Mouse (Mus musculus): ENCODE measurements around the gene Entpd3. TPM values are rescaled to one million over a fixed set of nuclear protein-coding genes. Genes with fewer than 3 reads are reported as not detected.

The Entpd3 gene
- polyA plus RNA-seq, 1 experiment: 0.64 TPM

- H3K36me3 ChIP-seq (ENCODE audit: control insufficient read depth, insufficient read depth, low read length): no peaks in the 10 kb centered on the region
- H3K27me3 ChIP-seq (replicated peaks; ENCODE audit: control insufficient read depth, insufficient read depth, low read length): no peaks in the 10 kb centered on the region
- H3K4me3 ChIP-seq (ENCODE audit: insufficient read depth, low read depth, low read length): no peak overlapping the region
- TF ChIP-seq CTCF (conservative IDR thresholded peaks at IDR 0.05; ENCODE audit: insufficient read depth, insufficient read length, low read depth, low read length) (no peak), POLR2A (IDR thresholded peaks at IDR 0.05; ENCODE audit: low read depth, low read length) (no peak)
- DNase-seq: no peak
- no peaks in the 10 kb centered on the region; the same call in 1 of the 2 replicates for H3K4me1 ChIP-seq (ENCODE audit: control insufficient read depth, insufficient read depth, low read length)
- 38% methylated on average over 6 of the region's 6 CpGs for WGBS
- no peak overlapping the region for H3K27ac ChIP-seq (ENCODE audit: insufficient read depth, low read depth, low read length)
These were observed 39.1 kb downstream of the Entpd3 start for GRCm38 (mm10) chr9:120578701-120579100.

- TF ChIP-seq CTCF (conservative IDR thresholded peaks at IDR 0.05; ENCODE audit: insufficient read depth, insufficient read length, low read depth, low read length) (no peak), POLR2A (IDR thresholded peaks at IDR 0.05; ENCODE audit: low read depth, low read length) (no peak)
- DNase-seq: no peak
- no peak overlapping the region for H3K27ac ChIP-seq (ENCODE audit: insufficient read depth, low read depth, low read length)
- no peaks in the 10 kb centered on the region; the same call in 1 of the 2 replicates for H3K4me1 ChIP-seq (ENCODE audit: control insufficient read depth, insufficient read depth, low read length)
- no peaks in the 10 kb centered on the region for H3K36me3 ChIP-seq (ENCODE audit: control insufficient read depth, insufficient read depth, low read length)
- 78% methylated on average over 7 of the region's 7 CpGs for WGBS
- no peaks in the 10 kb centered on the region for H3K27me3 ChIP-seq (replicated peaks; ENCODE audit: control insufficient read depth, insufficient read depth, low read length)
- H3K4me3 ChIP-seq (ENCODE audit: insufficient read depth, low read depth, low read length): no peak overlapping the region
These were observed 40.2 kb downstream of the Entpd3 start for GRCm38 (mm10) chr9:120579808-120580207.

- no peak for TF ChIP-seq CTCF (conservative IDR thresholded peaks at IDR 0.05; ENCODE audit: insufficient read depth, insufficient read length, low read depth, low read length)
- no peak for TF ChIP-seq POLR2A (IDR thresholded peaks at IDR 0.05; ENCODE audit: low read depth, low read length)
- peak; percentile 65 for DNase-seq
- H3K4me3 ChIP-seq (ENCODE audit: insufficient read depth, low read depth, low read length): peak overlapping the region; percentile 48
- 24% methylated on average over 21 of the region's 21 CpGs for WGBS
- no peaks in the 10 kb centered on the region; the same call in 1 of the 2 replicates for H3K4me1 ChIP-seq (ENCODE audit: control insufficient read depth, insufficient read depth, low read length)
- H3K27me3 ChIP-seq (replicated peaks; ENCODE audit: control insufficient read depth, insufficient read depth, low read length): no peaks in the 10 kb centered on the region
- H3K36me3 ChIP-seq (ENCODE audit: control insufficient read depth, insufficient read depth, low read length): no peaks in the 10 kb centered on the region
- peak overlapping the region; percentile 26; the same call in 1 of the 2 replicates for H3K27ac ChIP-seq (ENCODE audit: insufficient read depth, low read depth, low read length)
These were observed 42.5 kb downstream of the Entpd3 start for GRCm38 (mm10) chr9:120581941-120582618.

- Histone ChIP-seq H3K36me3 (ENCODE audit: control insufficient read depth, insufficient read depth, low read length) (no peaks in the 10 kb centered on the region), H3K4me1 (ENCODE audit: control insufficient read depth, insufficient read depth, low read length) (no peaks in the 10 kb centered on the region; the same call in 1 of the 2 replicates), H3K27ac (ENCODE audit: insufficient read depth, low read depth, low read length) (peak overlapping the region; percentile 26; the same call in 1 of the 2 replicates), H3K4me3 (ENCODE audit: insufficient read depth, low read depth, low read length) (peak overlapping the region; percentile 48), H3K27me3 (replicated peaks; ENCODE audit: control insufficient read depth, insufficient read depth, low read length) (no peaks in the 10 kb centered on the region)
- DNase-seq: peak; percentile 94
- TF ChIP-seq POLR2A (IDR thresholded peaks at IDR 0.05; ENCODE audit: low read depth, low read length) (peak; percentile 38), CTCF (conservative IDR thresholded peaks at IDR 0.05; ENCODE audit: insufficient read depth, insufficient read length, low read depth, low read length) (peak; percentile 96)
- 4% methylated on average over 28 of the region's 28 CpGs for WGBS
These were observed 43.1 kb downstream of the Entpd3 start for GRCm38 (mm10) chr9:120582619-120583308.

GRCm38 (mm10) chr9:120583314-120583713 lies 43.7 kb downstream of the Entpd3 start:
- no peak for DNase-seq
- H3K27ac ChIP-seq (ENCODE audit: insufficient read depth, low read depth, low read length): no peak overlapping the region
- 87% methylated on average over 3 of the region's 3 CpGs for WGBS
- no peaks in the 10 kb centered on the region; the same call in 1 of the 2 replicates for H3K4me1 ChIP-seq (ENCODE audit: control insufficient read depth, insufficient read depth, low read length)
- TF ChIP-seq POLR2A (IDR thresholded peaks at IDR 0.05; ENCODE audit: low read depth, low read length): no peak
- no peak for TF ChIP-seq CTCF (conservative IDR thresholded peaks at IDR 0.05; ENCODE audit: insufficient read depth, insufficient read length, low read depth, low read length)
- no peaks in the 10 kb centered on the region for H3K36me3 ChIP-seq (ENCODE audit: control insufficient read depth, insufficient read depth, low read length)
- H3K4me3 ChIP-seq (ENCODE audit: insufficient read depth, low read depth, low read length): no peak overlapping the region
- H3K27me3 ChIP-seq (replicated peaks; ENCODE audit: control insufficient read depth, insufficient read depth, low read length): no peaks in the 10 kb centered on the region

- Histone ChIP-seq H3K27me3 (replicated peaks; ENCODE audit: control insufficient read depth, insufficient read depth, low read length) (no peaks in the 10 kb centered on the region), H3K4me1 (ENCODE audit: control insufficient read depth, insufficient read depth, low read length) (no peaks in the 10 kb centered on the region; the same call in 1 of the 2 replicates), H3K27ac (ENCODE audit: insufficient read depth, low read depth, low read length) (no peak overlapping the region), H3K36me3 (ENCODE audit: control insufficient read depth, insufficient read depth, low read length) (no peaks in the 10 kb centered on the region), H3K4me3 (ENCODE audit: insufficient read depth, low read depth, low read length) (no peak overlapping the region)
- WGBS: 4% methylated on average over 3 of the region's 3 CpGs
- peak; percentile 82 for DNase-seq
- TF ChIP-seq POLR2A (IDR thresholded peaks at IDR 0.05; ENCODE audit: low read depth, low read length): no peak
- peak; percentile 85 for TF ChIP-seq CTCF (conservative IDR thresholded peaks at IDR 0.05; ENCODE audit: insufficient read depth, insufficient read length, low read depth, low read length)
These were observed 46.9 kb downstream of the Entpd3 start for GRCm38 (mm10) chr9:120586546-120586945.

- DNase-seq: peak; percentile 82
- H3K27ac ChIP-seq (ENCODE audit: insufficient read depth, low read depth, low read length): no peak overlapping the region
- H3K4me1 ChIP-seq (ENCODE audit: control insufficient read depth, insufficient read depth, low read length): no peaks in the 10 kb centered on the region
- no peak overlapping the region for H3K4me3 ChIP-seq (ENCODE audit: insufficient read depth, low read depth, low read length)
- no peaks in the 10 kb centered on the region for H3K36me3 ChIP-seq (ENCODE audit: control insufficient read depth, insufficient read depth, low read length)
- TF ChIP-seq POLR2A (IDR thresholded peaks at IDR 0.05; ENCODE audit: low read depth, low read length) (no peak), CTCF (conservative IDR thresholded peaks at IDR 0.05; ENCODE audit: insufficient read depth, insufficient read length, low read depth, low read length) (peak; percentile 82)
- WGBS: 3% methylated on average over 9 of the region's 9 CpGs
- H3K27me3 ChIP-seq (replicated peaks; ENCODE audit: control insufficient read depth, insufficient read depth, low read length): no peaks in the 10 kb centered on the region; the same call in 1 of the 2 replicates
These were observed 51.9 kb downstream of the Entpd3 start for GRCm38 (mm10) chr9:120591490-120591889.

All from kidney, adult 2 months (tissue).